Mouse (Mus musculus) CD4-positive, CD25-positive, alpha-beta regulatory T cell (primary cell): ENCODE data around the gene Gm29735. TPM values are rescaled to one million over a fixed set of nuclear protein-coding genes. Genes with fewer than 3 reads are reported as not detected.

Experiments
- polyA plus RNA-seq: library from polyadenylated mRNA; unstranded; fragments of 100-300 nt; shearing (Covaris generic); gene quantifications from one replicate; pipeline ENCODE4 v1.2.1, GENCODE M21; 2017

Gm29735 gene
- not detected for polyA plus RNA-seq

DNA sequence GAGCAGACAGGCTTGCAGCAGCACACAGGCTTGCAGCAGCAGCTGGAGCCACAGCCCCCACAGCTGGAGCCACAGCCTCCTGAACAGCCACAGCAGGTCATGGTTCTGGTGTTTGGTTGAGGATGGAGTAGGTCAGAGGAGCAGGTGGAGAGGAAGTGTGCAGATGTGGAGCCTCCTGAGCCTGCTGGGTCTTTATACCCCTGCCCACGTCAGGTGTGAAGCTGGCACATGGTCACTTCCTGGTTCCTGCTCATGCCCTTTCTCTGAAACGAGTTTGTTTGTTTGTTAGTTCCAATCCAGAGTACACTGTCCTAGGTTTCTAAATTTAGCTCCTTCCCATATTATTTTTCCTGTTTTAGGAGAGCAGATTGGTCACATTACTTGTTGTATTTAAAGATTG is at the start of gene Gm29735:
Gm29735 (minus strand) TSS at position 101 of the 400 bp plus-strand sequence.

DNA sequence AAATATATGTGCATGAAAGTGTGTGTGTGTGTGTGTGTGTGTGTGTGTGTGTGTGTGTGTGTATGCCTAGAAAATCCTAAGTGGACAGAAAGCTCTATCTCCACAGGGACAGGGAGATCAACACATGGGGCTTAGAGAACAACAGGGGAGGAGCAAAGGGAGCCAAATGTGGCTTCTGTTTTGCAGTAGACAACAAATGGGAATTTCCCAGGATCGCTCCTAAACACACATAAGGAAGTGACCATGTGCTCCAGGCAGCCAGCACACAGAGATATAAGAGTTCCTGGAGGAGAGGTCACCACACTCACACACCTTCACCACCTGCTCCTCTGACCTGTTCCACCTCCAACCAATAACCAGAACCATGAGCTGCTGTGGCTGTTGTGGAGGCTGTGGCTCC is 44.2 kb upstream of the Gm29735 start, which contains the start of gene Krtap5-3:
Krtap5-3 (plus strand) TSS at position 301 of the 400 bp plus-strand sequence.

DNA sequence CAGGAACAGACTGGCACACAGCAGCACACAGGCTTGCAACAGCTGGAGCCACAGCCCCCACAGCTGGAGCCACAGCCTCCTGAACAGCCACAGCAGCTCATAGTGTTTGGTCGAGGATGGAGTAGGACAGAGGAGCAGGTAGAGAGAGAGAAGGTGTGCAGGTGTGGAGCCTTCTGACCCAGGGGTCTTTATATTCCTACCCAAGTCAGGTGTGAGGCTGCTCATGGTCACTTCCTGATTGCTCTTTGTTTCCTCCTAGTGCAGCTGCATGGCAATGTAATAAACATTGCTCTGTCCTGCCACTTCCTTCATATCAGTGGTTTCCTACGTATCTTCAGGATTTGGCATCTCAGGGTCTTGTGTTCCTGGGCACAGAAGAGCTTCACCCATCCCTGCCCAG is 33.4 kb upstream of the Gm29735 start, which contains the start of gene Gm10153:
Gm10153 (minus strand) TSS at position 101 of the 400 bp plus-strand sequence.

DNA sequence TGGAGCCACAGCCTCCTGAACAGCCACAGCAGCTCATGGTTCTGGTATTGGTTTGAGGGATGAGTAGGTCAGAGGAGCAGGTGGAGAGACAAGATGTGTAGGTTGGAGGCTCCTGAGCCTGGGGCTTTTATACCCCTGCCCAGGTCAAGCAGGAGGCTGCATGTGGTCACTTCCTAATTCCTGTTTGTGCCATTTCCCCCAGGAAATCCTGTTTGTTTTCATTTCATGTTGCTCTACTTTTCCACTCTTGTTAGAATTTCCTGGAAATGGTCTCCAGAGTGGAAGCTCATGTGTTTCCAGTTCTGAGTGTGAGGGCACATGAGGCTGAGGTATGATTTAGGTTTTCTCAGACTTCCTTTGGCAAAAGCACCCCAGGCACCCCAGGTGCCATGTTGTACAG is 19.0 kb upstream of the Gm29735 start, which contains the start of gene Krtap5-2:
Krtap5-2 (minus strand) TSS at position 101 of the 400 bp plus-strand sequence.

DNA sequence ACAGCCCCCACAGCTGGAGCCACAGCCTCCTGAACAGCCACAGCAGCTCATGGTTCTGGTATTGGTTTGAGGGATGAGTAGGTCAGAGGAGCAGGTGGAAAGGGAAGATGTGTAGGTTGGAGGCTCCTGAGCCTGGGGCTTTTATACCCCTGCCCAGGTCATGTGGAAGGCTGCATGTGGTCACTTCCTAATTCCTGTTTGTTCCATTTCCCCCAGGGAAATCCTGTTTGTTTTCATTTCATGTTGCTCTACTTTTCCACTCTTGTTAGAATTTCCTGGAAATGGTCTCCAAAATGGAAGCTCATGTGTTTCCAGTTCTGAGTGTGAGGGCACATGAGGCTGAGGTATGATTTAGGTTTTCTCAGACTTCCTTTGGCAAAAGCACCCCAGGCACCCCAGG is 8.7 kb upstream of the Gm29735 start, which contains the start of gene Gm4553:
Gm4553 (minus strand) TSS at position 101 of the 400 bp plus-strand sequence.

DNA sequence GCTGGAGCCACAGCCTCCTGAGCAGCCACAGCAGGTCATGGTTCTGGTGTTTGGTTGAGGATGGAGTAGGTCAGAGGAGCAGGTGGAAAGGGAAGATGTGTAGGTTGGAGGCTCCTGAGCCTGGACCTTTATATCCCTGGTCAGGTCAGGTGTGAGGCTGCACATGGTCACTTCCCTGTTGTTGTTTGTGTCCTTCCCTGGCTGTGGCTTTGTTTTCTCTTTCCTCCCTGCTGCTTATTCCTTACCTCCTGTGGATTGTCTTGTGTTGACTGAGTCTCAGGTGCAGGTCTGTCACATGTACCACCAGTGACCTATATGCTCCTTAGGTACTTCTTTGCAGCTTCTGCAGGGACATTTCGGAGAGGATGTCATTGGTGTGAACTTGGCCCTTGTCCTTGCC is 12.4 kb downstream of the Gm29735 start, which contains the start of gene Gm45337:
Gm45337 (minus strand) TSS at position 101 of the 400 bp plus-strand sequence.

DNA sequence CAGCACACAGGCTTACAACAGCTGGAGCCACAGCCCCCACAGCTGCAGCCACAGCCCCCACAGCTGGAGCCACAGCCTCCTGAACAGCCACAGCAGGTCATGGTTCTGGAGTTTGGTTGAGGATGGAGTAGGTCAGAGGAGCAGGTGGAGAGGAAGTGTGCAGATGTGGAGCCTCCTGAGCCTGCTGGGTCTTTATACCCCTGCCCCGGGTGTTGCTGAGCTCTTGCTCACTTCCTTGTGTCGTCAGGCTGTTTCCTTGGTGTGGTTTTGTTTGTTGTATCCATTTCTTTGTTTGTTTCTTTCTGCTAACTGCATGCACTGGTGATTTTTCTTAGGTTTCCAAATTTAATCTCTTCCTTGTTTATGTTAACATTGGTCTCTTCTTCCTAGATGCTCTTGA is 21.0 kb downstream of the Gm29735 start, which contains the start of gene Gm39115:
Gm39115 (minus strand) TSS at position 101 of the 400 bp plus-strand sequence.

DNA sequence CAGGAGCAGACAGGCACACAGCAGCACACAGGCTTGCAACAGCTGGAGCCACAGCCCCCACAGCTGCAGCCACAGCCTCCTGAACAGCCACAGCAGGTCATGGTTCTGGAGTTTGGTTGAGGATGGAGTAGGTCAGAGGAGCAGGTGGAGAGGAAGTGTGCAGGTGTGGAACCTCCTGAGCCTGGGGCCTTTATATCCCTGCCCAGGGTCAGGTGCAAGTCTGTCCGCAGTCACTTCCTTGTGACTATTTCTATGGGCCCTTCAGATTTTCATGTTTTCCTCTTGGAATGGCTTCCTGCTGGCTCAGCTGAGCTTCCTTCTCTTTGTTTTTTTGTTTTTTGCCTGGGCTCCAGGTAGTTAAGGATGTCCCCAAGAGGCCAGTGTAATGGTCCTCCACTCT is 36.3 kb downstream of the Gm29735 start, which contains the start of gene Gm45618:
Gm45618 (minus strand) TSS at position 101 of the 400 bp plus-strand sequence.

Other genes with a start within 250 kb of the Gm29735 start
- 43.6 TPM for gene Tollip, start 238.6 kb downstream of the Gm29735 start, polyA plus RNA-seq
- gene Brsk2, start 207.4 kb downstream of the Gm29735 start, polyA plus RNA-seq, result 0.50 TPM
- gene Mob2, start 96.0 kb downstream of the Gm29735 start, polyA plus RNA-seq, result 76.0 TPM
- not detected for gene Dusp8, start 61.3 kb downstream of the Gm29735 start, polyA plus RNA-seq
- gene Gm45618, start 36.4 kb downstream of the Gm29735 start, polyA plus RNA-seq, result not detected
- gene Gm39115, start 21.1 kb downstream of the Gm29735 start, polyA plus RNA-seq, result not detected
- not detected for gene Gm45337, start 12.5 kb downstream of the Gm29735 start, polyA plus RNA-seq
- not detected for gene Gm4553, start 8.6 kb upstream of the Gm29735 start, polyA plus RNA-seq
- gene Krtap5-2, start 18.9 kb upstream of the Gm29735 start, polyA plus RNA-seq, result not detected
- not detected for gene Gm10153, start 33.3 kb upstream of the Gm29735 start, polyA plus RNA-seq
- not detected for gene Krtap5-3, start 44.3 kb upstream of the Gm29735 start, polyA plus RNA-seq
- not detected for gene Gm7579, start 54.7 kb upstream of the Gm29735 start, polyA plus RNA-seq
- not detected for gene Krtap5-5, start 72.9 kb upstream of the Gm29735 start, polyA plus RNA-seq
- gene Gm40460, start 84.0 kb upstream of the Gm29735 start, polyA plus RNA-seq, result not detected
- not detected for gene Gm2431, start 101.2 kb upstream of the Gm29735 start, polyA plus RNA-seq
- not detected for gene Gm4559, start 117.2 kb upstream of the Gm29735 start, polyA plus RNA-seq
- not detected for gene Krtap5-1, start 140.0 kb upstream of the Gm29735 start, polyA plus RNA-seq
- gene Krtap5-4, start 146.4 kb upstream of the Gm29735 start, polyA plus RNA-seq, result not detected
- 4.5 TPM for gene Ifitm10, start 216.6 kb upstream of the Gm29735 start, polyA plus RNA-seq
- gene Gm49369, start 225.6 kb upstream of the Gm29735 start, polyA plus RNA-seq, result not detected
- gene Ctsd, start 230.9 kb upstream of the Gm29735 start, polyA plus RNA-seq, result 352 TPM